Mouse (Mus musculus) E14TG2a.4 (cell line): ENCODE measurements around the gene Atg4b.

Experiments used
- CTCF ChIP-seq: conservative IDR thresholded peaks from 2 replicates; pipeline ENCODE4 v1.5.1; 2014; ENCODE audit warnings: low read length
- POU5F1 ChIP-seq: IDR thresholded peaks from 2 replicates; pipeline ENCODE4 v1.6.1; 2014; ENCODE audit warnings: low read length, borderline replicate concordance

- no peak for TF ChIP-seq CTCF
- TF ChIP-seq POU5F1 = no peak
These were observed 73.9 kb downstream of the Atg4b start for GRCm38 (mm10) chr1:93825105-93825674.
